Mouse (Mus musculus): Measurements from ENCODE around the gene Prss32.
"Not testable (repeated sequence)": the region's sequence is repeated elsewhere in the genome, so short reads cannot be mapped to it uniquely, and the experiment has no call there.

- not testable (repeated sequence) for TF ChIP-seq EP300, CTCF (IDR thresholded peaks at IDR 0.05; ENCODE audit: low read depth)
Observed at GRCm38 (mm10) chr17:23880576-23880975, 36.9 kb downstream of the Prss32 start, which contains the start of the genes Dcpp1 and Dcpp2.
